Mouse (Mus musculus) myocyte (in vitro differentiated cells): ENCODE results near the gene Cd72.

Source experiments
- MAX ChIP-seq: IDR thresholded peaks from one replicate; pipeline ENCODE4 v1.6.1; 2011; ENCODE audit warnings: low read depth, mild to moderate bottlenecking, control low read depth
- POLR2A ChIP-seq: IDR thresholded peaks from one replicate; pipeline ENCODE4 v1.6.1; 2011; ENCODE audit warnings: low read depth, mild to moderate bottlenecking, control low read depth, moderate library complexity; ENCODE audit not compliant: insufficient read length
- TCF12 ChIP-seq: IDR thresholded peaks from one replicate; pipeline ENCODE4 v1.6.1; 2011; ENCODE audit warnings: mild to moderate bottlenecking, control low read depth; ENCODE audit not compliant: poor library complexity, insufficient read depth, severe bottlenecking

- TF ChIP-seq POLR2A (no peak), MAX (no peak), TCF12 (no peak)
These were observed 28.2 kb upstream of the Cd72 start for GRCm38 (mm10) chr4:43482591-43482990.
